Mouse (Mus musculus): ENCODE data around the gene Sec23a.

DNA sequence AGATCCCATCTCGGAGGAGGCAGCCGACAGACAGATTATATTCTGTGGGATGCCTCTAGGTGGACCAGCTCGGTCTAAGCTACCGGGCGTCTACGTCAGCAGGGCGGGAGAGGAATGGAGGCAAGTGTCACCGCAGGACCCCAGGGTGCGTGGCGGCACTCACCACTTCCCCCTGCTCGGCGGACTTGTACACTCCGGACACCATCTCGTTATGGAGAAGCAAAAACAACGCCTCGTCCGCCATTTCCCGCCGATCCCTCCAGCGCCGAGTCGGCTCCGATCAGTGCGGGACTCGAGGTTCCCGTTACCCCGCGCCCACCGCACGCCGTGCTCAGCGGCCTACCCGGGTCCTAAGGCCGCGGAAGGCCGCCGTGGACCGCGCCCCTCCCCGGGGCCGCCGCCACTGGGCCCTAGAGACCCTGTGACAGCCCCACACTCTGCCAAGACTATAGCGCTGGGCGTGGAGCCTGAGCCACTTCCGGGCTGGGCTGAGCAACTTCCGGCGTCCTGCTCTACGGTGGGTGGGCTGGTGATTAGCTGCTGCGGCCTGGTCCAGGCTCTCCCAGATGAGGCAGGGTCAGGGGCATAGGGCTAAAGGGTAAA is 49.3 kb upstream of the Sec23a start, which contains the start of gene Trappc6b:
- TF ChIP-seq CTCF (IDR thresholded peaks at IDR 0.05) (peak; percentile 44), EP300 (IDR thresholded peaks at IDR 0.05) (no peak)
